Mouse (Mus musculus) embryo, embryonic 11.5 days (tissue): ENCODE data around the gene Nubpl.
A peak's percentile ranks its signal among the peaks of the same experiment; 100 is the strongest.

Experiments
- DNase-seq: peaks from one replicate; pipeline ENCODE4 v3.0.0-alpha.2; 2012; ENCODE audit warnings: low read depth, low spot score

The Nubpl gene

GRCm38 (mm10) chr12:52242712-52243111, 145.2 kb downstream of the Nubpl start:
- DNase-seq, result no peak

DNA sequence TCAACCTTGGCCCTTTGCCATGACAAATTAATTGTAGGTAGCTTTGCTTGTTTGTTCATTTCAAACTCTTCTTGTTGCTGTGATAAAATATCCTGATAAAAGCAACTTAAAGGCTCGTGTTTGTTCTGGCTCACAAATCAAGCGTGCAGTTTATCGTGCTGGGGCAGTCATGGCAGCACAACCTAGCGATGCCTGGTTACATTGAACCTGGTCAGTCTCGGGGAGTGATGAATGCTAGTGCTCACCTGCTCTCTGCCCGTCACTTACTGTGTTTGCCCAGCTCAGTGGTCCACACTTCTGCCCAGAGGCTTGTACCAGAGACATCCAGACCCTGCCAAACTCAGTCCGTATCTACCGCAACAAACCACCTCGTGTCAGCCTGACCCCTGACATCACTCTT, 149.9 kb downstream of the Nubpl start:
- no peak for DNase-seq

DNA sequence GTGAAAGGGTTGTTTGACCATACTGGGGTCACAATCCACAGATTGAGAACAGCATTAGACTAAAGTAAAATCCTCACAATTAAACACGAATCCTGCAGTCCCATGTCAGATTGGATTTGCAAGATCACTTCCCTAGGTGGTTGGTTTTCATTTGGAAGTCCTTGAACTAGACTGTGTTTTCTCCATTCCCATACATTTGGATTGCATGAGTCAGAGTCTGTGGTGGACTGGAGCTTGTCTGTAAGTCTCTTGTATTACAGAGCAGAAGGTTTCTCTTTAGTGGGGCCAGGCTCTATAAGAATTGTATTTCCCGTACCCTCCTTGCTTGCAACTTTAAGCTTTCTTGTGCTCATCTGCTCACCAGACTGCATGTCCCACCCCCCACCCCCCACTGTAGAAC, 151.0 kb downstream of the Nubpl start:
- no peak for DNase-seq

- no peak for DNase-seq
Observed at GRCm38 (mm10) chr12:52254089-52254488, 156.6 kb downstream of the Nubpl start.

DNA sequence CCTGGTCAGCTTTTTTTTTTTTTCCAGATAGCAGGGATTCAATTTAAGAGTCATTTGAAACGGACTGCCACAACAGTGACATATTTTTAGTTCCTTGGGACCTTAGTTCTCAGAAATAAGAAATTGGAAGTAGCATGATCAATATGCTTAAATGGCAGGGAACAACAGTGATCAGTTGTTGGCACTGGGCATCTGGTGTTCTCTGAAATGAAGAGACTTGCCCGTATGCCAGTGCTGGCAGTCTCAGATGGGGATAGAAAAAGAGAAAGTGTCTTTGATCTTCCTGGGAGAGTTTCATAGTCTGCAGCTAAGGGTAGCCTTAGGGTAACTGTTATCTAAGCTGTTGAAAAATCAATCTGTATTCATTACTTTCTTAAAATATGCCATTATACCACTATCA, 170.6 kb downstream of the Nubpl start:
- DNase-seq, result no peak

DNA sequence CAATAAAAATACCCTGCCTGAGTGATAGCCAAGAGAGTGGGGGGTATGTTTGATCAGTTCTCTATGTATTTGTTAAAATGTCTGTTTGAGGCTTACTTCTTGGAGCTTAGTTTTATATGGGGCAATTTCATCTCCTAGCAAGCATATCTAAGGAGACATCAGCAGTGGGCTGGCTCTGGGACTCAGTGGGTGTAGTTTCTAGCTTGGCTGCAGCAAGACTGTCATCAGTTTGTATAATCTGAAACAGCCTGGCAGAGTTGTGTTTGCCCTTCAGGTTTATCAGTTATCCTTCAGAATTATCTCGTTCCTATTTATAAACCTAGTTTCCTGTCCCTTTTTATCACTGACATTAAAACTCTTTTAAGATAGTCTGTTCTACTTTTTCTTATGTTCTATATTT, 175.3 kb downstream of the Nubpl start:
- DNase-seq, result no peak

DNA sequence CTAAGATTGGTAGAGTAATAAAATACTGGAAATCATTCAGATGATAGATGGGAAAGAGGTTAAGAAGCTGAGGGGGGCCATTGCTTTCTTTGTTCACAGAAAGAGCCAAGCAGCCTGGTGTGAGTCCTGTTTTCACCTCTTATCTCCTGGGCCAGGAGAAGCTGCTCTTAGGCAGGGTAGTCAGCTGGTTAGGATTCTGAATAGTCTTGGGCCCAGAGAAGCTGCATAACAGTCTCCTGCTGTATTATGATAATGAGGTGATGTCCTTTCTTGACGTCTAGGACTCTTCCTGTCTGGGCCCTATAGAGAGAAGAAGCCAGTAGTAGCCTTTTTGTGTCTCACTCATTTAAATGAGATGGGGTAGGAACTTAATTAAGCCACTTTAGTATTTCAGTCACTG, 178.8 kb downstream of the Nubpl start:
- no peak for DNase-seq

- DNase-seq, result no peak
Observed at GRCm38 (mm10) chr12:52281232-52281631, 183.7 kb downstream of the Nubpl start.

GRCm38 (mm10) chr12:52284471-52284870, 186.9 kb downstream of the Nubpl start:
- DNase-seq, result no peak

DNA sequence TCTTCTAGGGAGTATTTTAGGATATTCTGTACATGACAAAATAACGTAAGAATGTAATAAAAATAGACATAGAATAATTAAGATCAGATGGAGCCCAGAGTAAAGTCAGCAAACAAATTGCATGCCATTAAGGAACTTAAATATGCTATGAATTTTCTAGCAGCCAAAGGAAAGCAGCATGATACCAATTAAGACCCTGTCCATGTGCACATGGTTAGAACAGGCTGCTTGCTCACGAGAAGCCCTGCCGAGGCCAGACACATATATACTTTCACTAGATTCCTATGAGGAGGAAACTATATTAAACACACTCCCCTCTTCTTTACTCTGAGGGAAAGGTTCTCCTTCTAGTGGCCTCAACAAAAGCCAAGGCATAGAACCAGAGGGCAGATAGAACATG, 189.3 kb downstream of the Nubpl start:
- DNase-seq, result no peak

DNA sequence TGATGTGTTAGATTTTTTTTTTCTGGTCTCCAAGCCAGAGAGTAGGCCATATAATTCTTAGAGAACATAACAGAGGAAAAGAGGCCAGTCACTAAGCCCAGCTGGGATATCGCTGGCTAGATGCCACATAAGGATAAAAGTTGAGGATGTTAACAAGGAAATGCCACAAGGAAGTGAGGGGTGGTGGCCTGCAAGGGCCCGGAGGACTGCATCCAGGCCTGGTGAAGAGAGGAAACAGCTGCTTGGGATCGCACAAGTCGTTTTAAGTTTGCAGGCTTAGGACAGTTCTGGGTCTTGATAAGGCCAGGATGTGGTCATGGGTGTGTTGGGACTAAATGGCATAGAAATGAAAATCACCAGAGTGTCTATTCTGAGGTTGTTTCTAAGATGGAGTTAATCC, 191.0 kb downstream of the Nubpl start:
- no peak for DNase-seq

DNA sequence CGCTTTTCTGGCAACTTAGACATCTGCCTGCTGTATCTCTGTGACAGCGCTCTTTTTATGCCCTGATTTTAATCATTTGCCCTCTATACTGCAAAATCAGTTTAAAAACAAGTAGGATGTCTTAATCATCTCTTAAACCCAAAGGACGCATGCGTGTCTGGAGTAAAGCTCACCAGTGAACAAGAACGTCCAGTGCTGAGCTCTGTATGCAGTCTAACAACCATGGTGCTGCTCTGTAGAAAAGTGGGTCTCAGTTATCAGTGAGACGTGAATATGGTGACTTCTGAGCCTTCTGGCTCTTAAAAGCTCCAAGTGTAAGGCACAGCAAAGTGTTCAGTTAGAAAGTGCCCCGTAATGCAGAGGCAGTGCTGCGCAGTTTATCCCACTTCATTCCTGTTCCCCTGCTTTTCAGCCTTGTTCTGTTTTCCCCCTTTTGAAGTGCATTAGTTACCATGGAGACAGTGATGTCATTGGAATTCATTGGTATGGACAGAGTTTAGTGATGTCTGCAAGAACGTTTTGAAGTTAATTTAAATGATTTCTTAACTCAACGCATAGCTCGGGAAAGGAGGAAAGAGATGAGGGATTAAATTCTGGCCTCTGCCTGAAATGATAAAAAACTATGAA, 191.5 kb downstream of the Nubpl start:
- peak; percentile 7 for DNase-seq

- no peak for DNase-seq
Observed at GRCm38 (mm10) chr12:52289594-52289993, 192.1 kb downstream of the Nubpl start.

GRCm38 (mm10) chr12:52293931-52294330, 196.4 kb downstream of the Nubpl start:
- no peak for DNase-seq

GRCm38 (mm10) chr12:52297988-52298387, 200.5 kb downstream of the Nubpl start:
- no peak for DNase-seq

DNA sequence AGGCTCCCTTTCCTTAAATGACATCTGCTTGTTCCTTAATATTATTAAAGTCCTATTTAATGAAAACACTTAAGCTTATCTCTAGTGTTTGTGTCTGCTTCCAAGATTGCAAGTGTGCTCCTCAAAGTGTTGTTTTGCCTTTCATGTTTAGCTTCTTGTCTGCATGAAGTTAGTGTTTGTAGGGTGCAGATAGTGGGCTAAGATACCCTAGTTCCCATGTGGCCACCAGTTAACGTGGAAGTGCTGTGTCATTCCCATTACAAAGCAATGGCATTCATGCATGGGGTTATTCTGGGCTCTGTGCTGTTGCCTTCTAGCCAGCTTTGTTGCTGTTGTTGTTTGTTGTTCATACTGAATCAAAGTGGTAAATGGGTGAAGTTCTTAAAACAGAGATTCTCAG, 201.1 kb downstream of the Nubpl start:
- DNase-seq, result no peak

DNA sequence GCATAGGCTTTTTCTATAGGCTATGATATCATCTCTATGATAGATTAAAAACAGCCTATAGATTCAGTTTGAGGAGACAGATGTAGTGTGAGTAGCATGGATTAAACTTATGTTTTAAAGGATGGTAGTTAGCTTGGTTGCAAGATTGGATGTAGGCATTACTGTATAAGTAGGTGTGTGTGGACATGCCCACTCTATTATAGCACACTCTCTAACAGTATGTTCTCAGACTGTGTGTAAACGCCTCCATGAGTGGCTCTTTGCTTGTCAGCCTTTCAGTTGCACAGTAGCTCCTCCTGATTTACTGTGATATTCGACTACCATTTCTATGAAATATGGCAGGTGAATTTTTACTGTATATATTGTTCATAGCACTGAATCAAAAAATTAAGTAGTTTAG, 205.4 kb downstream of the Nubpl start:
- no peak for DNase-seq

DNA sequence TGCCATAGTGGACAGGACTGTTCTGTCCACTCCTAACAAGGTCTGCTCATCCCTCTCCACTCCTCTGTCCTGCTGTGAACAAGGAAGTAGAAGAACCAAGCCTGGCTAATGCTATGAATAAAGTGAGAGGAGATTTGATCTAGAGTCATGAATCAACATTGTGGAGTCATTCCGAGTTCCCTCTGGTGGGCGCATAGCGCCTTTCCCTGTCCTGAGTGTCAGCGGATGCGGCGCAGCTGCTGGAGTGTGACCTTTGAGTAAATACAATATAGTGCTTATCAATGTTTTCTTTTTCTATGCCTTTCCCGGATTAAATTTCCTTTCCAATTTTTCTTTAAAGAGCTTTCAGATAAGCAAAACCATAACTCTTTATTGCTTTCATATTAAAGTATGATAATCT, 208.8 kb downstream of the Nubpl start:
- no peak for DNase-seq

GRCm38 (mm10) chr12:52307331-52307982, 209.9 kb downstream of the Nubpl start:
- DNase-seq, result no peak

- DNase-seq, result no peak
Observed at GRCm38 (mm10) chr12:52308628-52309027, 211.1 kb downstream of the Nubpl start.

- DNase-seq, result no peak
Observed at GRCm38 (mm10) chr12:52314818-52315217, 217.3 kb downstream of the Nubpl start.

GRCm38 (mm10) chr12:52317635-52318034, 220.1 kb downstream of the Nubpl start:
- no peak for DNase-seq

DNA sequence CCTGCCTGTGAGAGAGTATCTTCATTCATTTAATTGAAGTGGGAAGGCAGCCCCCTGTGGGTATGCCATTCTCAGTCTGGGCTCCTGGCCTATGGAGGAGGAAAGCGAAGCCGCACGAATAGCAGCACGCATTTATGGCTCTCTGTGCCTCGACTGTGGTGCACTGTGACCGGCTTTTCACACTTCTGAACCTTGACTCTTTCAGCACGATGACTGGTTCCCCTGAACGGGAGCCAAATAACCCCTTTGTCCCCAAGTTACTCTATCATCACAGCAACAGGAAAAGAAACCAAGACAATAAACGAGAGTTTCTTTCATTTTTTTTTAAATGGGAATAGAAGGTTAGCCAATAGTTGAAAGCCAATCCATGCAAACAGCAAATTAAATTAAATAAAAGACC, 220.9 kb downstream of the Nubpl start:
- DNase-seq, result no peak

DNA sequence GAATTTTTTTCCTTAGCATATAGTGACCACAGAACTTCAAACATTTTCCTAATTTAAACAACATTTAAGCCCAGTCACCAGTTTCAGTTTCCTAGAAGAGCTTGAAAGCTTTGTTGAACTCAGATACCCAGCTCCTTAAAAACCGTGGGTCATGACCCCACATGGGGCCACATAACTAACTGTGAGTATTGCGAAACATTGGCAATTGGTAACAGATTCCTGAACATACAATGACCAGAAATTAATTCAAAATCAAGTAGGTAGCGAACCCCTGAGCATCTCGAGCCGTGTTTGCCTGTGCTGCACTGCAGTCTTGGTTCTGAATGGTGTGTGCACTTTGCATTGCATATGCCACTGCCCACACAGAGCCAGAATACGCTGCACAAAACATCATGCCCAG, 221.6 kb downstream of the Nubpl start:
- DNase-seq, result no peak
